Mouse (Mus musculus) thymus, postnatal 25 days (tissue): ENCODE measurements around the gene Mapk7.

Experiments
- DNase-seq: peaks from one replicate; pipeline ENCODE4 v3.0.0; 2022

Gene Mapk7

DNA sequence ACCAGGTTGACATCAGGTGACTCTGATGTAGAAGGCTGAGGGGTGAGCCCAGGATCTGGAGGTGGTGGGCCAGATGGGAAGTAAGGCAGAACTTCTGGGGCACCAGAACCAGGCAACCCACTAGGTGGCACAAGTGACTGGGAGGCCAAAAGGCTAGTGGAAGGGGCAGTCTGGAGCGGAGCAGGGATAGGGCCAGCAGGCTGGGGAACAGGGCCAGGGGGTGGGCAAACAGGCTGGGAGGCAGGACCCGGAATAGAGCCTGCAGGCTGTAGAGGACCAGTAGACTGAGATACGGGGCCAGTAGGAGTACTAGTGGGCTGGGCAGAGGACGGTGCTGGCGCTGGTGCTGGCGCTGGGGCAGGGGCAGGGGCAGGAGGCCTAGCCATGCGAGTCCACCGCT, 4.3 kb downstream of the Mapk7 start:
- DNase-seq, result no peak

GRCm38 (mm10) chr11:61489085-61489484, 5.1 kb downstream of the Mapk7 start:
- DNase-seq, result no peak

DNA sequence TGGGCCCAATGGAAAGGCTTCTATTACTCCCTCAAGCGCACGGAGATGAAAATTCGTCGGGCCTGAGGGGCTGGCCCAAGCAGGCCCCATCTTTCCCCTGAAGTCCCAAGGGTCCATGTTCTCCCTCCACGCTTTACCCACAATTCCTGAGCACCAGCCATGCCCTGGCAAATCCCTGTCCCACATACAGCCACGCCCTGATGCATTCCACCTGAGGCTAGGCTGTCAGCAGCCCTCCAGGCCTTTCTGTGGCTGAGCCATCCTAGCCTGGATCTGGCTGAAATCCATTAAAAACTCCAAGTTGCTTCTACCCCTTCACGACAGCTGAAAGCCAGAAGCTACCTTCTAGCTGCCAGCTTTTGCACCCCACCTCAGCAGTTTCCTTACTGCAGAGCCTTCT, 6.3 kb downstream of the Mapk7 start:
- no peak for DNase-seq

DNA sequence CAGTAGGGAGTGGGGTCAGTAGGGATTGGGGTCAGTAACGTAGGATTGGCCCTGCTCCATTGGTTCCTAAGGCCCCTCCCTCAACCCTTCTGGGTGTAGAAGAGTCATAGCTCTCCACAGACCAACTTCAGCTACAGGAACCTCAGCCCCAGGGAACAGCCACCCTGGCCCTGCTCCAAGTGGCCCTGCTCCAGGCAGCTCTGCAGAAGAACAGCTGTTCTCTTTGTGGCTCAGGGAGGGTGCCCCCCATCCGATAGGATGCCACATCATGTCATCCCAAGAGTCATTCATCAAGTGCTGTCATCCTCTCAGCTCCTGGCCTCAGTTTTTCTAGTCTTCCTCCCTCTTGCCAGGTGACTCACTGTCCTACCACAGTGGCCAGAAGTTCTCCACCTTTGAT, 6.8 kb downstream of the Mapk7 start:
- no peak for DNase-seq

DNA sequence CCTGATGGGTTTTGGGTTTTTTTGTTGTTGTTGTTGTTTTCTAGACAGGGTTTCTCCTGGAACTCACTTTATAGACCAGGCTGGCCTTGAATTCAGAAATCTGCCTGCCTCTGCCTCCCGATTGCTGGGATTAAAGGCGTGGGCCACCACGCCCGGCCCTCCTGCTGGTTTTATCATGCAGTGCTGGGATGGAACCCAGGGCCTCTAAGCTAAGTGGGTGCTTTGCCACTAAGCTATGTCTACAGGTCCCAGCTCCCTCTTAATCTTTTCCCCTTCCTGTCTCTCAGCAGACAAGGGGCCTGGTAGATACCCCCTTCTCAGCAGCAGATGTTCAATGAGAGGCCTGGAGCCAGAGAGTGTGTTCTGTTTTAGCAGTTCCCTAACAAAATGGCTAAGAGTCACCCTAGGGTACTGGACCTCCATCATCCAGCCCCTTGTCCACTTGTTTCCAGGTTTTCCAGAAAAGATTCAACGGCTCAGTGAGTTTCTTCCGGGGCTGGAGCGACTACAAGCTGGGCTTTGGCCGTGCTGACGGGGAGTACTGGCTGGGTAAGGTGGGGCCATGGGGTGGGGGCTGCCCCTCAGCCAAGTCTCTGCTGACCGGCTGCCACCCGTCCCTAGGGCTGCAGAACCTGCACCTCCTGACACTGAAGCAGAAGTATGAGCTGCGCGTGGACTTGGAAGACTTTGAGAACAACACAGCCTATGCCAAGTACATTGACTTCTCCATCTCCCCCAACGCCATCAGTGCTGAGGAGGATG, 7.6 kb downstream of the Mapk7 start:
- no peak for DNase-seq

DNA sequence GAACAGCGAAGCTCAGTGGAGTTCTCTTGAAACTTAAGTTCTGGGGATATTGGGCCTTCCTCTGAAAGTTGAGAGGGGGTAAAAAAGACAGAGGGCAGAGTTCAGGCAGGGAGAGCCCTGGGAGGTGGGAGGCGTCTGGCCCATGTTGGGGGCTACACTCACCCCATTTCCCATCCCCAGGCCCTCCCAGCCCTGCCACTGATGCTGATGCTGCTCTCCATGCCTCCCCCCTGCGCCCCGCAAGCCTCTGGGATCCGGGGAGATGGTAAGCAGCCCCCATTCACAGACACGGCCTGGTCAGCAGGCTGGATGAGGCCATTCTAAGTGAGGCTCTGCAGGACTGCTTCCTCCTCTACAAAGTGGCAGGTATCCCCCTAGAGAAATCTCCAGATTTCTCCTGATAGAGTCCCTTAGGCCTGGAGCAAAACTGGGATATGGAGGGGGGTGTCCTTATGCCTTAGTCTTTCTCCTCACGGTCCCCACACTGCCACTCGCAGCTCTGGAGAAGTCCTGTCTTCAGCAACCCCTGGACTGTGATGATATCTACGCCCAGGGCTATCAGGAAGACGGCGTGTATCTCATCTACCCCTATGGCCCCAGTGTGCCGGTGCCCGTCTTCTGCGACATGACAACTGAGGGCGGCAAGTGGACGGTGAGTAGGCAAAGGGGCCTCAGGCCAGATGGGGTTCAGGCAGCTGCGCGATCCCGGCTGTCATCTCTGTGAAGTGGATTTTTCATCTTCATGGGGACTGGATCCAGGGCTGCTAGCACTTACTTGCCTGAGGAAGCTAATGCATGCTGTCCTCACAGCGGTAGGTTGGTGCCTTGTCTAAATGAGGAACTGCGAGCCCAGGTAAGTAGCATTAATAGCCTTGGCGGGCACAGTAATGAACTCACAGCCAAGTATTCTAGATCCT, 8.4 kb downstream of the Mapk7 start:
- DNase-seq, result no peak

GRCm38 (mm10) chr11:61484613-61485540, 9.3 kb downstream of the Mapk7 start, which contains the start of gene Mfap4:
Gene Mfap4 (plus strand): TSS chr11:61485431.
- no peak for DNase-seq

DNA sequence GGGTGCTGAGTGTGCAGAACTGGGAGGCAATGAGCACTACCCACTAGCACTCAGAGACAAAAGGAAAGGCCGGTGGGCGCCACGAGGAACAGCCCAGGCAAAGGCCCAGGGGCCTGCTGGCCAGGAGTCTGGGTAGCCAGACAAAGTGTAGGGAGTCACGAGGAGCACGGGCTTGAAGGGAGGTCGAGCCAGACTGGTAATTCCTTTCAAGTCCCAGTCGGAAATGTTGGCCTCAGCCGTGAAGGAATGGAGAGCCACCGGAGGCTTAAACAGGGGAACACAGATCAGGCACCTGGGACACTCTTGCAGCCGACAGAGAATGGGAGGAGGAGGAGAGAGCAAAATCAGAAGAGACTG, 10.0 kb downstream of the Mapk7 start:
- DNase-seq, result no peak

- no peak for DNase-seq
These were observed 10.9 kb downstream of the Mapk7 start for GRCm38 (mm10) chr11:61483226-61483845.

DNA sequence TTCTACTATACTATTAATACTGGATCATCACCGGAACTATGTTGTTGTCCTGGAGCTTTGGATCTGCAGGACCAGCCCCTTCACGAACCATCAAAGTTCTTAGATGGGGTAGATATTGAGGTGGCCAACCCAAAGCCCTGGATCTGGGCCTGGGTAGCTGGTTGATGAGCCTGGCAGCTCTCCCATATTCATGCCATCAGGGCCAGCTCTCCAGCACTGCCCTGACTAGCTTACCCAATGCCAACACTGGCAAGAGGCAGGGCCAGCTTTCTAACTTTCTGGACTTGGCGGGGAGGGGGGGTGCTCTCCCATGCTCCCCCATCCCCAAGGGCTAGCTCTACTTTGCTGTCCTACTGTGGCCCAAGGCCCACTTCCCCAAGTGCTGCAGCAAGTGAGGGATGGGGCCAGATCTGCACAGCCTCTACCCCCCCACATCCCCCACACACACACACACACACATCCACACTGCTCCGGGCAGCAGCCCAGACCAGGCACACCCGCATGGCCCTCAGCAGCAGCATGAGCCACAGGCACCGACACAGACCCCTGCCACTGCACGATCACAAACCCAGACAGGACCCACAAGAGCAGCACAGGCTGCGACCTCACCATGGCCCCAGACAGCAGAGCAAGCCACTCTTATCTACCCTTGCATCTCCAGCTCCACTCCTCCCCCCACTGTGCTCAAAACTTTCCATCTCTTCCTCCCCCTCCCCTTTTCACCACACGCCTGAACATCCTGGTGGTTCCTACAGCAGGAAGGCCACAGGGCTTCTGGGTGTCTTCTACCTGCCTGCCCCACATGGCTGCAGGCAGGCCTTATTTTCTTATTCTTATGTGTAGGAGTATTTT, 12.7 kb downstream of the Mapk7 start:
- peak; percentile 47 for DNase-seq

DNA sequence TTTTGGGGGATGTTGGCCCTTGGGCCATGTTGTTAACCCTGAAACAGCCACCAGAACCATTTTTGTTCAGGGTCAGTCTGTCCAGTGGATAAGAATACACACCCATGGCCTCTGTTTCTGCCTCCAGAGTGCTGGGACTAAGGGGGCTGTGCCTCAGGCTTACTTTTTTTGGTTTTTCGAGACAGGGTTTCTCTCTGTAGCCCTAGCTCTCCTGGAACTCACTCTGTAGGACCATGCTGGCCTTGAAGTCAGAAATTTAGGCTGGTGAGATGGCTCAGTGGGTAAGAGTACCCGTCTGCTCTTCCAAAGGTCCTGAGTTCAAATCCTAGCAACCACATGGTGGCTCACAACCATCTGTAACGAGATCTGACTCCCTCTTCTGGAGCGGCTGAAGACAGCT, 15.4 kb downstream of the Mapk7 start:
- DNase-seq, result no peak

GRCm38 (mm10) chr11:61477566-61478508, 16.4 kb downstream of the Mapk7 start:
- no peak for DNase-seq

GRCm38 (mm10) chr11:61476786-61477382, 17.3 kb downstream of the Mapk7 start:
- no peak for DNase-seq

- DNase-seq, result no peak
These were observed 20.6 kb downstream of the Mapk7 start for GRCm38 (mm10) chr11:61473630-61474029.

DNA sequence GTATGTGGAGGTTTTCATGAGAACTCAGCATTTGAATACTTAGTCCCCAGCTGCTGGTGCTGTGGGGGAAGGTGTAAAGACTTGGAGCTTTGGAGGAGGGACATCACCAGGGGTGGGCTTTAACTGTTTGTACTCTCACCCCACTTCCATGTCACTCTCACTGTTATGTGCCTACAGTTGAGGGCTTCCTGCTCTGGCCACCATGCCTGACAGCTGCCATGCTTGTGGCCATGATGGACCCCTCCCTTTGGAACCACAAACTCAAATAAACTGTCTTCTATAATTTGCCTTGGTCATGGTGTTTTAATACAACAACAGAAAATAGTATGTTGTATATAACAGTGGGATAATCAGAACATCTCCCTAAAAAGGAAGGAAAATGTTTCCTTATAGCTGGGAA, 23.3 kb downstream of the Mapk7 start:
- no peak for DNase-seq

GRCm38 (mm10) chr11:61469317-61469917, 24.8 kb downstream of the Mapk7 start:
- no peak for DNase-seq

DNA sequence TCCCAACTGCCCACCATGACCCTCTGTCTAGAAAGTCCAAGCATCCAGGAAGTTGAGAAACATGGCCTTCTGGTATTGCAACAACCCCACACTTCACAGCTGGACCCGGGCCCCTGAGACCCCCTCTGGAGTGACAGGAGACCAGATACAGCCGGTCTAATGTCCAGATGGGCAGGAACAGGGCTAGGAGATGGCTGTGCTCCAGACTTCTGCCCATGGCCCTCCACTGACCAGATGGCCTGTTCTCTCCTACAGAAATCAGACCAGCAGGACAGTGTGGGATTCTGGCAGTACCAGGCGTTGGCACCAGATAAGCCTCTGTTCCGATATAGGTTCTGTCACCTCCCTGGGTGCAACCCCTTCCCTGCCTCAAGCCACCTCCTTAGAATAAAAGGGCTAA, 25.7 kb downstream of the Mapk7 start:
- no peak for DNase-seq

DNA sequence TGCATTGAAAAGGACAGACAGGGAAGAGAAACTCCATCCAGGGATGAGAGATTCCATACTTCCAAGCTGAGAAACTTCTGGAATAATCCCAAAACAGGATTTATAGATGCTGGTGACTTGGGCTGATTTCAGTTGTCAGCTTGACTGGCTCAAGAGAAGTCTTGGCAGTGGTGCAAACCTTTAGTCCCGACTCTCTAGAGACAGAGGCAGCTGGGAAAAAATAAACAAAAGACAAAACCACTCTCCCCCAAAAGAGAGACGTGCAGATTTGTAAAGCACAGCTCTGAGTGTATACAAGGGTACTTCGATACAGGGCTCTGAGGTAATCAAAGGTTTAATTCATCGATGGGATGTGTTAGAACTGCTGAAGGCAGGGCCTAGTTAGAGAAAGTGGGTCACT, 28.8 kb downstream of the Mapk7 start:
- DNase-seq, result no peak

- DNase-seq, result no peak
These were observed 30.1 kb downstream of the Mapk7 start for GRCm38 (mm10) chr11:61464071-61464470.
